Comparison of ENCODE assay signal across 8 mouse cellular contexts in genomic region chr19:36347376-36347775, GRCm38 (mm10). TPM values are rescaled to one million over a fixed set of nuclear protein-coding genes. Genes with fewer than 3 reads are reported as not detected.
DNase-seq lines count a peak whose midpoint lies in the region; ATAC-seq and TF ChIP-seq lines count a peak whose summit lies in the region.

No protein-coding gene starts in this region.

- H3K4me3 ChIP-seq in lung, adult 2 months (replicated peaks; ENCODE audit: extremely low read depth, low read depth, low read length): peak overlapping the region; percentile 46
- peak overlapping the region; percentile 80 for H3K4me3 ChIP-seq in embryonic facial prominence, embryonic 10.5 days
- peak overlapping the region; percentile 83 for H3K4me3 ChIP-seq in midbrain, embryonic 13.5 days (replicated peaks)

- H3K4me2 ChIP-seq in midbrain, embryonic 13.5 days (replicated peaks): peak overlapping the region; percentile 99

- no peak for ATAC-seq in midbrain, embryonic 13.5 days

- TF ChIP-seq CTCF in lung, adult 2 months (IDR thresholded peaks at IDR 0.05; ENCODE audit: insufficient read depth, low read length): no peak

- H3K4me1 ChIP-seq in lung, adult 2 months (ENCODE audit: control insufficient read depth, insufficient read depth, low read length): peaks cover 9% of the 10 kb centered on the region
- peaks cover 17% of the 10 kb centered on the region; the same call in 1 of the 2 replicates for H3K4me1 ChIP-seq in embryonic facial prominence, embryonic 10.5 days
- peaks cover 12% of the 10 kb centered on the region for H3K4me1 ChIP-seq in midbrain, embryonic 13.5 days (replicated peaks)

- H3K27me3 ChIP-seq in embryonic facial prominence, embryonic 10.5 days (replicated peaks; ENCODE audit: low read depth, poor library complexity, severe bottlenecking): peaks cover 76% of the 10 kb centered on the region
- H3K27me3 ChIP-seq in midbrain, embryonic 13.5 days: peaks cover 62% of the 10 kb centered on the region

- H3K27ac ChIP-seq in embryonic facial prominence, embryonic 10.5 days (replicated peaks): no peak overlapping the region
- no peak overlapping the region for H3K27ac ChIP-seq in midbrain, embryonic 13.5 days

- H3K9ac ChIP-seq in midbrain, embryonic 13.5 days (replicated peaks): no peak overlapping the region

- peak; percentile 6 for DNase-seq in lung, adult 2 months
- DNase-seq in lung, postnatal 14 days: no peak
- DNase-seq in embryonic facial prominence, embryonic 10.5 days (ENCODE audit: low spot score): no peak
- DNase-seq in kidney, adult 8-10 months: peak; percentile 63 to 64
- DNase-seq in ovary, postnatal 10 days (ENCODE audit: low spot score): no peak
- no peak for DNase-seq in T-cell, adult 2 months (ENCODE audit: low spot score)
- no peak for DNase-seq in layer of hippocampus, postnatal 36 days

- no peaks in the 10 kb centered on the region for H3K36me3 ChIP-seq in embryonic facial prominence, embryonic 10.5 days (replicated peaks)
- no peaks in the 10 kb centered on the region for H3K36me3 ChIP-seq in midbrain, embryonic 13.5 days

- 26% methylated on average over 6 of the region's 6 CpGs for WGBS in lung, adult 2 months
- 23% methylated on average over 6 of the region's 6 CpGs for WGBS in embryonic facial prominence, embryonic 10.5 days
- WGBS in midbrain, embryonic 13.5 days: 25% methylated on average over 6 of the region's 6 CpGs

- H3K9me3 ChIP-seq in embryonic facial prominence, embryonic 10.5 days: no peaks in the 10 kb centered on the region
- no peaks in the 10 kb centered on the region for H3K9me3 ChIP-seq in midbrain, embryonic 13.5 days

- TF ChIP-seq POLR2A in lung, adult 2 months (IDR thresholded peaks at IDR 0.05; ENCODE audit: borderline replicate concordance, extremely low read depth, low read depth, low read length): no peak

RNA-seq across cellular contexts. Expression of gene Pcgf5, which starts 0.7 kb away (rescaled TPM):
- 6.6 and 8.7 TPM in 2 replicates for polyA plus RNA-seq in lung, adult 2 months (2012; rRNA removed)
- 7.1 and 7.9 TPM in 2 replicates for polyA plus RNA-seq in embryonic facial prominence, embryonic 10.5 days (2016; fragmentation: Nextera tagmentation; extraction: Ambion mirVana)
- 8.7 and 9.7 TPM in 2 replicates for polyA plus RNA-seq in midbrain, embryonic 13.5 days (2015; fragmentation: Nextera tagmentation; extraction: Ambion mirVana)
- 10 to 100 TPM; 19.2 to 19.7 TPM for total RNA-seq in layer of hippocampus, postnatal 36 days (2021)

Comparison
In these comparisons a context has a peak if more than half of its experiments do, and no peak if none do; other contexts are left out.
1. DNase-seq: peak in lung, adult 2 months (single experiment) and kidney, adult 8-10 months (2 of 2); none in lung, postnatal 14 days (single experiment), embryonic facial prominence, embryonic 10.5 days (single experiment), ovary, postnatal 10 days (single experiment), T-cell, adult 2 months (single experiment) and layer of hippocampus, postnatal 36 days (0 of 2).
2. Peak in every context shown above with its lines, with median percentiles within 50 percentile points of each other: H3K4me3 ChIP-seq.